Mouse (Mus musculus) adrenal gland, postnatal 36 days (tissue): Measurements from ENCODE around the gene Ifnar2. TPM values are rescaled to one million over a fixed set of nuclear protein-coding genes. Genes with fewer than 3 reads are reported as not detected.
"Not testable (repeated sequence)": the region's sequence is repeated elsewhere in the genome, so short reads cannot be mapped to it uniquely, and the experiment has no call there.

Source experiments
- DNase-seq, 2 experiments: peaks; one replicate each; pipeline ENCODE4 v3.0.0; 2021; ENCODE audit warnings: mixed read lengths in 1 of 2
- total RNA-seq, 2 experiments: library from RNA; stranded (reverse); gene quantifications; 2 replicates each; pipeline ENCODE4 v1.2.3; 2021

The Ifnar2 gene
- total RNA-seq, 2 experiments from 2014 or later, result 101 to 120 TPM

DNA sequence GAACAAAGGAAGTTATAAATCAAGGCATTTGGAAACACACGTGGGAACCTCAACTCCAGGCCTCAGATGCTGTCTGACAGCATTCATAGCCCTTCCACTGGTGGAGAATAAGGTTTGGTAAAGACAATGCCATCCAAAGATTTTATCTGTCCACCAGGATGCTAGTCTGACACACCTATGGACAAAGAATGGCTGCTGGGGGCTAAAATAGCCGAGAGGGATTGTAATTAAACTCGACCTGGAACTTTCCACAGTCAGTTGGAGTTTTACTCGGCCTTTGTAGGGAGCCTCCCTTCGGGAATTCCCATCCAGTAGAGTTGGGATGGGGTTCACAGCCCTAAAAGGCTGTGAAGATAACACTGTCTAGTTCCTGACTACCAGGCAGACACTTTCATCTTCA is 54.9 kb downstream of the Ifnar2 start:
- DNase-seq, result no peak

DNA sequence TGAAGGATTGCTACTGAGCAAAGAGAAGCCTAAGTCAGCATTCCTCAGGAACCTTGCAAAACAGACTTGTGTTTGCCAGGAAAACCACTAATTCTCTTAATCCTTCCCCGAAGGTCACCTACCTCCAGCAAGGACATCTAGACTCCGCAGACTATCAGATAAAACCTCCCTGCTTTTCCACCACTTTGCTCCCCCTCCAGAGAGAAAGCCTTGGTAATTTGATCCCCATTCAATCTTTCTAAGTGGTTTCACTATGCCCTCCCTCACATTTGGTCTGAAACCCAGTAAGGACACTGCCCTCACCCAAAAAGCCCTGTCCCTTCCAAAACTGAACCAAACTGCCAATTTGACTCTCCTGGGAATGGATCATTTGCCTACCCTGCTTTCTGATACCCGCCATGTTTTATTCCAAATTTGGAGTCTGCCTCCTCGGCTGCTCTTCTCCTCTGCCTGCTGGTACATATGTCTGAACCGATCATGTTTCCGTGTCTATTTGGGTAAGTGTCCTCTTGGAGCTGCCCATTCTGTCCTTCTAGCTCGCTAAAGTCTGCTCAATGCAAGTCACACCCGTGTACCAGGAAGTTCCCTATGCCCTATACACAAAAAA is 55.8 kb downstream of the Ifnar2 start:
- DNase-seq, result peak in 1 of 2 experiments; percentile 31

DNA sequence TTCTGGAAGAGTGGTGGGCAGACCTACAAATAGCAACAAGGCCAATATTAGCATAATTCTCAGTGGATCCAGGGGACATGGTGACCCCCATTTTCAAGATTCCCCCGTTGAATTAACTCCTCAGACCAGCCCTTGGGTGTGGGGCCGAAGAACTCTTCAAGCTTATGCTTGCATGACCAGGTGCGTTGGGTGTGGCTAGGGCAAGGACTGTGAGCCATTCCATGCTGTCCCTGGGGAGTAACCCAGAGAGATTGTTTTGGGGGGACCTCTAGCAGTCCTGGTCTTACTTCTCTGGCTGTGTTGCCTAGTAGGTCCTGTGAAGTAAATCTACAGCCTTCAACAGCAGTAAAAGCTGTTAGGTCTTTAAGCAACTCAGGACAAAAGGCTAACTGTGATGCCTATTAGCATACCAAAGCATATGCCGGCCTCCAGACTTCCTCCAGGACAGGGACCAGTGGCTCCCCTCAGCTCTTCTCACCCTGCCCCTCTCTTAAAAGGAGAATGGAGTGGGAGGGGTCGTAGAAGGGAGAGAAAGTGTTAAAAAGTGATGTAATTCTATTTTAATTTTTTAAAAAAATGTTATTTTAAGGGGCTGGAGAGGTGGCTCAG is 60.2 kb downstream of the Ifnar2 start:
- DNase-seq, result no peak

DNA sequence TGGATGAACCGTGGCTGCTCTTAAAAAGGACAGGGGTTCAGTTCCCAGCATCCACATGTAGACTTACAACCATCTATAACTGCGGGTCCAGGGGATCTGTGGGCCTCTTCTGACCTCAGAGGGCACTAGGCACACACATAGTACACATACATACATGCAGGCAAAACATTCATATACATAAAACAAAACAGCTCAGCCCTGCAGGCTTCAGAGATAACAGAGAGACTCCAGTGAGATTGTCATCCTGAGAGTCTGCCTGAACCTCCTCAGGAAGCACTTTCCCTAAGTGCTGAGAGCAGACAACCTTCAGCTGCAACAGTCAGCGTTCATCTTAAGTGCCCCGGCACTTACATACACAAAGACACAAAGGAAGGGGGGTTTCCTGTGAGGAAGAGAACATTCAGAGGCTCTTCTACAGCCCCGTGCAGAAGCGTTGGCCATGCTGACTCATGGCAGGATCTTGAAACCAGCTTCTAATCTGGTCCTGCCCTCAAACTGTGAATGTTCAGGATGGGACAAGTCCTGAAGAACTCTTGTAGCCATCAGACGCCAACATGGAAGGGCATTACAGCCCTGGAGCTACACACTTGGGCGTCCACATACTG is 60.8 kb downstream of the Ifnar2 start:
- DNase-seq, result no peak

DNA sequence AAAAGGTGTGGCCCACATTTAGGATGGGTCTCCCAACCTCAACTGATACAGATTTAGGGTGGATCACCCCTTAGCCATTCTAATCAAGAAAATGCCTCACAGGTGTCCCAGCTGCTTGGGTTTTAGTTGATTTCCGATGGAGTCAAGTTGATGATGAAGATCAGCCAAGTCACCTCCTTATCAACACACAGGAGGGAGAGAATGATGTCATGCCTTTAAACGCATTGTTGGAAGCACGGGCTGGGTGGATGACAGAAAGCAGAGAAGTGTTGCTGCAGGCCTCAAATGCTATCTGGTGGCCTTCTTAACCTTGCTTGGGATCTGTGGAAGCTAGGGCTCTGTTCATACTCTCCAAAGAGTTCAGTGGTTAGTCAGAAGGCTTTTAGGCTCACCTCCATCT is 61.5 kb downstream of the Ifnar2 start:
- DNase-seq, result no peak

DNA sequence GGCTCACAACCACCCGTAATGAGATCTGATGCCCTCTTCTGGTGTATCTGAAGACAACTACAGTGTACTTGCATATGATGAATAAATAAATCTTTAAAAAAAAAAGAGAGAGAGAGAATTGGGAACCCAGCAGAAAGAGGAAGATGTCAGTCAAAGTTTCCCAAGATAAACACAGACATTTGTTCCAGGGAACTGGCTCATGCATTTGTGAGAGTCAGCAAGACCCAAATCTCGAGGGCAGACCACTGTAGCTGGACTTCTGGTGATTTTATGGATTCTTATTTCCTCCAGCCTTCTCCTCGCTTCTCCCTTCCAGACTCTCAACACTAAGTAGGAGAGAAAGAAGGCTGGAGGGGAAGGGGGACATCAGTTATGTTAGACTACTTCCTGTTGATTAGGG is 65.5 kb downstream of the Ifnar2 start:
- no peak for DNase-seq

DNA sequence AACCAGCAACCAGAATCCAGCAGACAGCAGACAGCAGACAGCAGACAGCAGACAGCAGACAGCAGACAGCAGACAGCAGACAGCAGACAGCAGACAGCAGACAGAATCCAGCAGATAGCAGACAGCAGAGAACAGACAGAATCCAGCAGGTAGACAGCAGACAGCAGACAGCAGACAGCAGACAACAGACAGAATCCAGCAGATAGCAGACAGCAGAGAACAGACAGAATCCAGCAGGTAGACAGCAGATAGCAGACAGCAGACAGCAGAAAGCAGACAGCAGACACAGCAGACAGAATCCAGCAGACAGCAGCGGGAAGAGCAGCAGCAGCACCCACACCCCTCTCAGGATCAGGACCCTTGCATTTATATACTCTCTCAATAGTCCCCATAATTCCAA is 66.0 kb downstream of the Ifnar2 start:
- DNase-seq, result not testable (repeated sequence)

DNA sequence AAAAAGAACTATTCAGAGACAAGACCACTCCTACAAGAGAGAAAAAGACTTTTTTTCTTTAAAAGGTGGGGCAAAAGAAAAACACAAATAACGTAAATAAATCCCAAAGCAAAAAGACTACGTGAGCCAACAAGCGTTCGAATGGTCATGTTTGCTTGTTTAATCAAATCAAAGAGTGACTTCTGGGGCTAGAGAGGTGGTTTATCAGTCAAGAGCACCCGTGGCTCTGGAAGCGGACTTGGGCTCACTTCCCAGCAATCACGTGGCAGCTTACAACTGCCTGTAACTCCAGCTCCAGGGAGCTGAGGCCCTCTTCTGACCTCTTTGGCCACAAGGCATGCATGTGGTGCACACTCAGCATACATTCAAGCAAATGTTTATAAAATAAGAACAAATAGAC is 68.8 kb downstream of the Ifnar2 start:
- DNase-seq, result peak; percentile 80 to 82

DNA sequence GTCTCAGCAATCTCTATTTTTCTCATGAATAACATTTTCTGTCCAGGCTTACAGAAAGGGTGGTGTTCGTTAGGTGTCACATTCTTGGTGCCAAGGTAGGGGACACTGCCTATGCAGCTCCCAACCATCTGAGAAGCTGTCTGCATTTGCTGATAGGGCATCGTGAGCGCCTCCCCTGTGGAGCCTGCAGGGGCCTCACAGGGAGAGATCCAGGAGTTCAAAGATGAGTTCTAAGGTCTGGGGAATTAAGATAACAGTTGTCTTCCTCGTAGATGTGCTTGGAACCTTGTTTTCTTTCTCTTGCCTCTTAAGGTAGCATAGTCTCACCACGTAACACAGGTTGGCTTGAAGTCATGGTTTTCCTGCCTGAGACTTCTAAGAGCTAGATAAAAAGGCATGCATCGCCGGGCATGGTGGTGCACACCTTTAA is 69.2 kb downstream of the Ifnar2 start:
- no peak for DNase-seq

DNA sequence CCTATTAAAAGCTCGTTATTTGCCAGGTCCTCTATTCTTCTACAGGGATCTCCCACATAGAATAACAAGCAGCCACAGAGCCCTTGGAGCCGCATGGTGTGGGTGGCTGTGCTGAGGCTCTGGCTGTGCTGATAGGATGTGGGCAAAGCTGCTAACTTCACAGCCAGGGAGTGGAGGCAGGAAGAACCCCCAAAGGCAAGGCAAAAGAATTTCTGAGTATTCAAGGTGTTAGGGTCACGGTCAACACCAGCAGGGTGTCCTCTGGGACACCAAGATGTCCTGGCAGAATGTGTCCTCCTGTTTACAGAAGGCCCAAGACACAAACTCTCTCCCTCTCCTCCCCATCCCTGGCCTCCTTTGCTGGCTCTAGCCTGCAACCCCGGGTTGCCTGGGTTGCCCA is 69.9 kb downstream of the Ifnar2 start:
- no peak for DNase-seq

DNA sequence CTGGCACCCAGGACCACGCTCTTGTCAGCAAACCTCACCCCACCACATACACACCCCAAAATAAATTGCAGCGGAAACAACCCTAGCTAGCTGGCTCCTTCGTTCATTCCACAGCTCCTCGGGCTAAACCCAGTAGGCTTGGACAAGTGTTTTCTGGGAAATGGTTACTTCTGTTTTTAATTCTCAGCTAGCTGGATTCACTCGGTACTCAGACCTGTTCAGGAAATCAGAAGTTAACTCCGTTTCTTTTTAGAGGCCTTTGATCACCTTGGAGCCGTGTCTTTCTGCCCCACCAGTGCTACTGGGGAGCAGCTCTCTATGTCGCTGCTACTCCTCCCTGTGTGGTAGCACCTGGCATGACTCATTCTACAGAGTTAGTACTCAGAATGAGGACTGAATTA is 70.6 kb downstream of the Ifnar2 start:
- no peak for DNase-seq

DNA sequence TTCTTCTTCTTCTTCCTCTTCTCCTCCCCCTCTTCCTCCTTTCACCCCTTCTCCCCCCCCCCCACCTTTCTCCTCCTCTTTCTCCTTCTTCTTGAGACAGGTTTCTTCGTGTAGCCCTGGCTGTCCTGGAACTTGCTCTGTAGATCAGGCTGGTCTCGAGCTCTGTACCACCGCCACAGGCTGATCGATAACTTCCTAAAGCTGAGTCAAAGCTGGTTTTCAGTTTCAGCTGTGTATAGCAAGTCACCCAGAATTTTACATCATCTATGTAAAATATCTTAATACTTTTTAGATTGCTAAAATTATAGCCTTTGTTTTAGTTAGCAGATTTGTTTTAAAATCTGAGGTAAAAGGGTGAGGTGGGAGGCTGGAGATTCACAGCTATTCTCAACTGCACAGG is 72.3 kb downstream of the Ifnar2 start:
- no peak for DNase-seq

DNA sequence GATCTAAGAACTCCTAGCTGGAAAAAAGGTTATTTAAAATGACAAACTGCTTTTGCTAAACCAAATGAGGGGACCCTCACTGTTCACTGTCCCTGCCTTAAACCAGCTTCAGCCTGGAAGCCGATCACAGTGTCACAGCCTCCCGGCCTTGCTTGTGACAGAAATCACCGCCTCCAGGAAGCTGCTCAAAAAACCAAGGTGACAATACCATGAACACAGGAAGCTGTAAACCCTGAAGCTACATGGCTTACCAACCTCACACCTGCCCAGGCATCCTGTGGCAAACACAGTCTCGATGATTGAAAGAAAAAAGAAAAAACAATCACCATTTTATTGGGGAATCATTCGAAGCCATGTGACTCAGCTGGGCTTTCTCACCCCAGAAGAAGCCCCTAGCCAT is 73.0 kb downstream of the Ifnar2 start:
- no peak for DNase-seq

DNA sequence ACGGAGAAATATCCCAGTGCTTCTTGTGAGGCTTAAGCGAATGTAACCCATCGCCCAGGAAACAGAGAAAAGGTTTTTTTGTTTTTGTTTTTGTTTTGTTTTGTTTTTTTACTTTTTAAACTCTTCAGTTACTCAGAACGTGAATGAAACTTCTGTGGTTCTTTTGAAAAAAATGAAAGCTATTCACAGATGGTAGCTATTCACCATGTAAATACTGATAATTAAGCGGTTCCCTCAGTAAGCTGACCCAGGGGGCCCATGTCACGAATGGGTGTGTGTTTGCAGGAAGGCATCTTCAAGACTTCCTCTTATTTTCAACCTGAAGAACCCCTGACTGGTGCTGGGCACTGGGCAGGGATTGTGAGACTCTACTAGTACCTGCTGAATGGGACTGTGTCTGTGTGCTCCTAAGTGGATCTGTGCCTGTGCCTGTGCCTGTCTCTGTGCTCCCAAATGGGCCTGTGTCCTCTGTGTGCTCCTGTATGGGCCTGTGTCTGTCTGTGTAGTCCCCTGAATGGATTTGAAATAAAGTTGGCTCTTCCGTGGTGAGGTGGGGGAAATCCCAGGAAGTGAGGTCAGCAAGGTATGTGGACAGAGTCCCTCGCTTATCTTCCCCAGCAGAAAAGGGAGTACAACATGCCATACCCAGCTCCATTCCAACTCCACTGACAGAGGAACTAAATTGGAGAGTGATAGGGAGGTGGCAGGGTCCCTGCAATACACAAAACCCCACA is 74.4 kb downstream of the Ifnar2 start:
- DNase-seq, result no peak

DNA sequence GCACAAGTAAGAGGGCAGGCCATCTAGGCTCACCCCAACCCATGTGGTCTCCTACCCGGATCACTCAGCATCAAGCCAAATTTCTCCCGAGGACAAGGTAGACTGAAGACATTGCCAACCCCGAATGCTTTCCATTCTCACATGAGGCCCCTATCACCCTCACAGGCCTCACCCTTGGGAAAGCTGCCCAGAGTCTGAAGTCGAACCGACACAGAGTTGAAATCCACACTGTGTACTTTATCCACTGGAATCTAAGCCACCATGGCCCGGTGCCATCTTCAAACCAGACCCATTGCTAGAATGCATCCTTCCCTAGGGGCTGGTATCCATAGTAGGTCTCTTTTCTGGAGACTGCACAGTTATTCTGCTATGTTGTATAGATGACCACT is 74.9 kb downstream of the Ifnar2 start:
- DNase-seq, result peak in 1 of 2 experiments; percentile 45

DNA sequence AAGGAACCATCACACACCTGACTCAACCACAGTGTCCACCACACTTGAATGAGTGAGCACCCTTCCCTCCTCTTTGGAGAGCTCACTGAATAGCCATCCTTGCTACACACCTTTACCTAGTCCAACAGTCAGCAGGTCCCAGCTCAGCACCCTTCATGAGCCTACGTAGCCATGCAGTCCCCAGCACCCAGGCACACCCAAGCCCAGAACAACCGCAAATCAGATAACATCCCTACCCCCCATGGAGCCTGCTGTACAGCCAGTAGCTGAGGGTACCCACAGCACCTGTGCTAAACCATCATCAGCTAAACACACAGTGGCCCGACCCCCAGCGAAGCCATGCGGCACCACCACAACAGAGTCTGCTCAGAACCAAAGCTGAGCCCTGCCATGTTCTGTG is 75.5 kb downstream of the Ifnar2 start:
- DNase-seq, result no peak

DNA sequence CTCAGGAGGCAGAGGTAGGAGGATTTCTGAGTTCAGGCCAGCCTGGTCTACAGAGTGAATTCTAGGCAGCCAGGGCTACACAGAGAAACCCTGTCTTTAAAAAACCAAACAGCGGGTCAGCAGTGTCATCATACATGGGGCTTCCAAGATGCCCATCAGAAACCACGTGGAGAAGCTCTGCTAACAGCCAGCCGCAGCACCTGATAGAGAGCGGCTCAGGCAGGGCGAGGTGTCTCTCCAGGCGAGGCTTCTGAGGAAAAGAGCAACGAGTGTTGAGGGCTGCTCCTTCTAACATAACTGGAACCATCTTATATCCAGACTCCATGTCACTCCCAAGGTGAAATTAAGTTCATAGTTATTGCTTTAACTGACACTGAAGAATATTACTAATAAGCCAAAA is 76.3 kb downstream of the Ifnar2 start:
- no peak for DNase-seq

DNA sequence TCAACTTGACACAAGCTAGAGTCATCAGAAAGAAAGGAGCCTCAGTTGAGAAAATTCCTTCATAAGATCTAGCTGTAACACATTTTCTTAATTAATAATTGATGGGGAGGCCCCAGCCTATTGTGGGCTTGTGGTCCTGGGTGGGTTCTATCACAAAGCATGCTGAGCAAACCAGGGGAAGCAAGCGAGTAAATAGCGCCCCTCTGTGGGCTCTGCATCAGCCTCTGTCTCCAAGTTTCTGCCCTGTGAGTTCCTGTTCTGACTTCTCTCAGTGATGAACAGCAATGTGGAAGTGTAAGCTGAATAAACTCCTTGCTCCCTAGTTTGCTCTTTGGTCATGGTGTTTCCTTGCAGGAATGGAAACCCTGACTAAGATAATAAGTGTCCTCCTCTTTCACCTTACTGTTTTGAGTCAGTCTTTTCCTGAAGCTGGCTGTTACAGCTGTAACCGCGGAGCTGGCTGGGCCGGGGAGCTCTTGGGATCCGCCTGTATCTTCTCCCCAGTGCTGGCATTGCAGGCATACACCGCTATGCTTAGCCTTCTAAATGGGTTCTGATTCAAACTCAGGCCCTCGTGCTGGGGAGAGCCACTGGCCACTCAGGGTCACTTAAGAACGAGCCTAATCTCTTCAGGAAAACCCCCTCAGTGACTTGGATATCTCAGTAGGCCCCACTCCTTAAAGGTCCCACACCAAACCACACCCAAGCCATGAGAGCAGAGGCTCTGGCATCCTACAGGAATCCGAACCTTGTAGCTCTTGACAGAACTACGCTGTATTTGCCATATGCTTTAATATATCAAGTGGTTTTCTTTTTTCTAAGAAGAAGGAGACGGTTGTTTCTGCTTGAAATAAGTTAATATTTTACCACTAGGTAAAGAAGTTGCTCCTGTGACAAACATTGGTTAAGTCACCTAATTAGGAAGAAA is 77.8 kb downstream of the Ifnar2 start:
- DNase-seq, result no peak

DNA sequence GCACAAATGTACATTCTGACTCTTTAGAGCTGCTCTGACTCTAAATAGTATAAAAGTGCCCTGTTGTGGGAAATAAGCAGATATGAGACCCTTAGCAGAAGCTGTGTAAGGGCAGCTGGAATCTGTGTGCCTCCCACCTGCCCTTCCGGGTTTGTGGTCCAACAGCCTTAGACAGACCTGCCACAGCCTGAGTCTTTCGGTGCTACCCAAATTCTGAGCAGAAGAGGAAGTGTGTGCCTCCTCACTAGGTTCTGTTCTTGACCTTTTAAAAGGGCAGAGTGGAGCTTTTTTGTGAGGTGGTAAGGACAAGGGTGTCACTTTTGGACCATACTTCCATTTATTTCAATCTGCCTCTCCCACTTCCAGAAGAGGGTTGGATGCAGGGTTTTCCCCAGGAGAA is 79.4 kb downstream of the Ifnar2 start:
- DNase-seq, result no peak

DNA sequence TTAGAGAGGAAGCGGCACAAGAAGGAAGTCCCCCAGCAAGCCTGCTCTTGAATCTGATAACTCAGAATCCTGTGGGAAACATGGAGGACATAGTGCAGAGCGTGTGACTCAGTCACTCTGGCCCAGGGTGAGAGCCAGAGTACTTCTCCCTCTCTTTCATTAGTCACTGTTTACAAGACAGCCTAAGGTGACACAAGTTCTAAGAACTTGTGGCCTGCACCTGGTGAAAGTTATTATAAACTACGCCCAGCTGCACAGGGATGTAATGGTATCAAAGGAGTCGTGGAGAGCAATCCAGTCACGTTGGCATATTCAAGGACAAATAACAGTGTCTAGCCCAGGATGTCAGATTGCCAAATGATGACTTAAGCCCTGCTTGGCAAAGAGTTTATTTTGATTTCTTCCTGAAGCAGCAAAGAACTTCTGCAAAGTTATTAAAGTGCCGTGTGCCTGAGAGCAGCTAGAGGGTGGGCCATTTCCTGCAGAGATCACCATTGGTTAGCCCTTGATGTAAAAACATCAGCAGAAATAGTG is 79.8 kb downstream of the Ifnar2 start:
- peak; percentile 39 to 64 for DNase-seq
